Mouse (Mus musculus) lung, postnatal 0 days (tissue): ENCODE data around the gene Eif3f. TPM values are rescaled to one million over a fixed set of nuclear protein-coding genes. Genes with fewer than 3 reads are reported as not detected.
A peak's percentile ranks its signal among the peaks of the same experiment; 100 is the strongest.

Experiments
- ATAC-seq: fragments of 200-750 bp; cut with Nextera tagmentation; 2 replicates; pipeline ENCODE4 v1.8.0; 2017; ENCODE audit warnings: moderate library complexity
- DNase-seq: peaks from one replicate; pipeline ENCODE4 v3.0.0-alpha.2; 2016; ENCODE audit warnings: low spot score
- H3K27ac ChIP-seq: fragments of 300-500 bp; sonication (generic); 2 replicates; pipeline ENCODE4 v1.5.1; 2014; ENCODE audit warnings: antibody characterized with exemption, mild to moderate bottlenecking, low read length, mixed read lengths
- H3K27me3 ChIP-seq: fragments of 300-500 bp; sonication (generic); replicated peaks from 2 replicates; pipeline ENCODE4 v1.6.1; 2014; ENCODE audit warnings: low read length, mixed read lengths; ENCODE audit not compliant: insufficient read depth
- H3K36me3 ChIP-seq: fragments of 300-500 bp; sonication (generic); 2 replicates; pipeline ENCODE4 v1.6.1; 2014; ENCODE audit warnings: low read length, mixed read lengths; ENCODE audit not compliant: insufficient read depth
- H3K4me1 ChIP-seq: fragments of 300-500 bp; sonication (generic); 2 replicates; pipeline ENCODE4 v1.6.1; 2014; ENCODE audit warnings: antibody characterized with exemption, low read depth, low read length, mixed read lengths; ENCODE audit not compliant: insufficient read depth
- H3K4me2 ChIP-seq: fragments of 300-500 bp; sonication (generic); replicated peaks from 2 replicates; pipeline ENCODE4 v1.6.1; 2014; ENCODE audit warnings: low read depth, mild to moderate bottlenecking, low read length, moderate library complexity, mixed read lengths
- H3K4me3 ChIP-seq: fragments of 300-500 bp; sonication (generic); 2 replicates; pipeline ENCODE4 v1.5.1; 2014; ENCODE audit warnings: low read depth, low read length
- H3K9ac ChIP-seq: fragments of 300-500 bp; sonication (generic); replicated peaks from 2 replicates; pipeline ENCODE4 v1.6.1; 2014; ENCODE audit warnings: low read depth, mild to moderate bottlenecking
- H3K9me3 ChIP-seq: fragments of 300-500 bp; sonication (generic); 2 replicates; pipeline ENCODE4 v1.6.1; 2016; ENCODE audit warnings: low read length, mixed read lengths
- CTCF ChIP-seq: IDR thresholded peaks from 2 replicates; pipeline ENCODE4 v1.5.1; 2016; ENCODE audit warnings: antibody characterized with exemption, mild to moderate bottlenecking
- EP300 ChIP-seq: IDR thresholded peaks from 2 replicates; pipeline ENCODE4 v1.6.1; 2016; ENCODE audit warnings: antibody characterized with exemption, mild to moderate bottlenecking, control low read depth
- WGBS: fragments of 180-500 bp; shearing (Covaris S2); extraction: QIAGEN DNeasy Blood & Tissue Kit; methylation state at CpG from one replicate; pipeline ENCODE4 v1.1.7; 2014; 5-methylcytosine and 5-hydroxymethylcytosine counted together
- polyA plus RNA-seq: library from polyadenylated mRNA; unstranded; fragments of >200 nt; fragmentation: Nextera tagmentation; extraction: Ambion mirVana; gene quantifications from 2 replicates; pipeline ENCODE4 v1.2.1, GENCODE M21; 2015

Gene Eif3f
- polyA plus RNA-seq, 1 experiment from 2014 or later, result 80.1 TPM

- DNase-seq (no peak), ATAC-seq (no peak)
- no peak overlapping the region for H3K4me3 ChIP-seq
- no peak overlapping the region for H3K27ac ChIP-seq
- WGBS, result 74% methylated on average over 11 of the region's 11 CpGs
- no peak overlapping the region for H3K4me2 ChIP-seq
- H3K9me3 ChIP-seq, result no peaks in the 10 kb centered on the region
- no peaks in the 10 kb centered on the region for H3K4me1 ChIP-seq
- no peaks in the 10 kb centered on the region for H3K36me3 ChIP-seq
- H3K9ac ChIP-seq, result no peak overlapping the region
- TF ChIP-seq CTCF (no peak), EP300 (no peak)
- no peaks in the 10 kb centered on the region for H3K27me3 ChIP-seq
Observed at GRCm38 (mm10) chr7:108928280-108929188, 5.7 kb upstream of the Eif3f start.

- Histone ChIP-seq H3K27me3 (no peaks in the 10 kb centered on the region), H3K36me3 (no peaks in the 10 kb centered on the region), H3K4me2 (no peak within 1 kb of the TSS), H3K9me3 (no peaks in the 10 kb centered on the region), H3K27ac (no peak within 1 kb of the TSS), H3K4me1 (peaks cover 2% of the 10 kb centered on the region; the same call in 1 of the 2 replicates), H3K4me3 (no peak within 1 kb of the TSS), H3K9ac (no peak within 1 kb of the TSS)
- no peak for DNase-seq
- ATAC-seq, result no peak
- 46% methylated on average over 6 of the region's 6 CpGs for WGBS
- TF ChIP-seq EP300 (no peak), CTCF (no peak)
Observed at GRCm38 (mm10) chr7:108929726-108930393, 4.4 kb upstream of the Eif3f start, which contains the start of gene Nlrp10. Gene Nlrp10 (minus strand): TSS chr7:108930178.

- Histone ChIP-seq H3K9me3 (no peaks in the 10 kb centered on the region), H3K36me3 (peaks cover 14% of the 10 kb centered on the region), H3K27me3 (no peaks in the 10 kb centered on the region), H3K4me1 (peaks cover 12% of the 10 kb centered on the region; the same call in 1 of the 2 replicates), H3K9ac (peak overlapping the region; percentile 98), H3K4me3 (peak overlapping the region; percentile 94), H3K27ac (peak overlapping the region; percentile 91; the same call in 1 of the 2 replicates), H3K4me2 (peak overlapping the region; percentile 79)
- no peak for TF ChIP-seq EP300
- no peak for TF ChIP-seq CTCF
- WGBS, result 3% methylated on average over 8 of the region's 8 CpGs
- DNase-seq (peak; percentile 17), ATAC-seq (no peak)
Observed at GRCm38 (mm10) chr7:108934836-108935235, 619 bp downstream of the Eif3f start.

- ATAC-seq, result no peak
- 0 out of 2 replicates have a peak overlapping the region, but pooled peaks have one; percentile 94 for H3K4me3 ChIP-seq
- H3K36me3 ChIP-seq, result peaks cover 14% of the 10 kb centered on the region
- H3K4me1 ChIP-seq, result peaks cover 12% of the 10 kb centered on the region; the same call in 1 of the 2 replicates
- H3K27me3 ChIP-seq, result no peaks in the 10 kb centered on the region
- H3K9me3 ChIP-seq, result no peaks in the 10 kb centered on the region
- TF ChIP-seq CTCF, result no peak
- TF ChIP-seq EP300, result no peak
- no peak for DNase-seq
- peak overlapping the region; percentile 79 for H3K4me2 ChIP-seq
- H3K27ac ChIP-seq, result no peak overlapping the region
- whole genome bisulfite sequencing, result 72% methylated on average over 7 of the region's 7 CpGs
- 0 out of 2 replicates have a peak overlapping the region, but pooled peaks have one; percentile 98 for H3K9ac ChIP-seq
Observed at GRCm38 (mm10) chr7:108935411-108935810, 1.2 kb downstream of the Eif3f start.

GRCm38 (mm10) chr7:108936591-108936990, 2.4 kb downstream of the Eif3f start:
- Histone ChIP-seq H3K27ac (no peak overlapping the region), H3K27me3 (no peaks in the 10 kb centered on the region), H3K9ac (no peak overlapping the region), H3K4me3 (no peak overlapping the region), H3K4me2 (no peak overlapping the region), H3K36me3 (peaks cover 20% of the 10 kb centered on the region), H3K9me3 (no peaks in the 10 kb centered on the region), H3K4me1 (peaks cover 12% of the 10 kb centered on the region; the same call in 1 of the 2 replicates)
- no peak for TF ChIP-seq CTCF
- WGBS, result 95% methylated on average over 4 of the region's 4 CpGs
- no peak for ATAC-seq
- DNase-seq, result no peak

GRCm38 (mm10) chr7:108941466-108941865, 7.2 kb downstream of the Eif3f start:
- Histone ChIP-seq H3K9ac (no peak overlapping the region), H3K27ac (no peak overlapping the region), H3K9me3 (no peaks in the 10 kb centered on the region), H3K27me3 (no peaks in the 10 kb centered on the region), H3K36me3 (peaks cover 39% of the 10 kb centered on the region), H3K4me1 (no peaks in the 10 kb centered on the region), H3K4me3 (no peak overlapping the region), H3K4me2 (no peak overlapping the region)
- no peak for DNase-seq
- 71% methylated on average over 9 of the region's 9 CpGs for WGBS
- TF ChIP-seq EP300, result no peak
- TF ChIP-seq CTCF, result no peak
- no peak for ATAC-seq
